Mouse (Mus musculus): ENCODE data around the gene Zc2hc1c. TPM values are rescaled to one million over a fixed set of nuclear protein-coding genes. Genes with fewer than 3 reads are reported as not detected.
A peak's percentile ranks its signal among the peaks of the same experiment; 100 is the strongest.

The Zc2hc1c gene
- total RNA-seq (2021): 1 to 10 TPM; 1.7 to 1.8 TPM
- long read RNA-seq, experiment 1, full-length matches to known transcripts: 8 of 8 reads
- long read RNA-seq, experiment 1, partial matches to known transcripts: 0 of 8 reads
- long read RNA-seq, experiment 1, other reads (novel, unspliced or antisense): 0 of 8 reads
- long read RNA-seq, experiment 2, full-length matches to known transcripts: 2 of 3 reads
- long read RNA-seq, experiment 2, partial matches to known transcripts: 0 of 3 reads
- long read RNA-seq, experiment 2, other reads (novel, unspliced or antisense): 1 of 3 reads

- peak; percentile 91 for DNase-seq (ENCODE audit: low spot score)
Measured at GRCm38 (mm10) chr12:85288486-85289156, at the start of gene Zc2hc1c. Zc2hc1c (plus strand) TSS chr12:85288591.

- DNase-seq (ENCODE audit: low spot score): no peak
Measured at GRCm38 (mm10) chr12:85252083-85252482, 36.3 kb upstream of the Zc2hc1c start.

- no peak for DNase-seq (ENCODE audit: low spot score)
Measured at GRCm38 (mm10) chr12:85256074-85256751, 32.2 kb upstream of the Zc2hc1c start.

GRCm38 (mm10) chr12:85257008-85257639 is 31.3 kb upstream of the Zc2hc1c start:
- no peak for DNase-seq (ENCODE audit: low spot score)

GRCm38 (mm10) chr12:85262489-85262888 is 25.9 kb upstream of the Zc2hc1c start:
- DNase-seq (ENCODE audit: low spot score): no peak

- DNase-seq (ENCODE audit: low spot score): no peak
Measured at GRCm38 (mm10) chr12:85263190-85263589, 25.2 kb upstream of the Zc2hc1c start.

GRCm38 (mm10) chr12:85264531-85264930 is 23.9 kb upstream of the Zc2hc1c start:
- DNase-seq (ENCODE audit: low spot score): no peak

- no peak for DNase-seq (ENCODE audit: low spot score)
Measured at GRCm38 (mm10) chr12:85264940-85265339, 23.5 kb upstream of the Zc2hc1c start.

- no peak for DNase-seq (ENCODE audit: low spot score)
Measured at GRCm38 (mm10) chr12:85266248-85266647, 22.1 kb upstream of the Zc2hc1c start.

- DNase-seq (ENCODE audit: low spot score): no peak
Measured at GRCm38 (mm10) chr12:85269821-85270220, 18.6 kb upstream of the Zc2hc1c start.

- peak; percentile 75 for DNase-seq (ENCODE audit: low spot score)
Measured at GRCm38 (mm10) chr12:85270319-85270718, 18.1 kb upstream of the Zc2hc1c start, which contains the start of gene Mlh3. Mlh3 (minus strand) TSS chr12:85270599.

- no peak for DNase-seq (ENCODE audit: low spot score)
Measured at GRCm38 (mm10) chr12:85271132-85271842, 17.1 kb upstream of the Zc2hc1c start.

- DNase-seq (ENCODE audit: low spot score): no peak
Measured at GRCm38 (mm10) chr12:85271843-85272206, 16.6 kb upstream of the Zc2hc1c start.

- no peak for DNase-seq (ENCODE audit: low spot score)
Measured at GRCm38 (mm10) chr12:85273508-85273907, 14.9 kb upstream of the Zc2hc1c start.

GRCm38 (mm10) chr12:85276273-85276672 is 12.1 kb upstream of the Zc2hc1c start:
- DNase-seq (ENCODE audit: low spot score): no peak

- DNase-seq (ENCODE audit: low spot score): no peak
Measured at GRCm38 (mm10) chr12:85278919-85279318, 9.5 kb upstream of the Zc2hc1c start.

- no peak for DNase-seq (ENCODE audit: low spot score)
Measured at GRCm38 (mm10) chr12:85279396-85280080, 8.9 kb upstream of the Zc2hc1c start.

- DNase-seq (ENCODE audit: low spot score): peak; percentile 99
Measured at GRCm38 (mm10) chr12:85280105-85280844, 8.1 kb upstream of the Zc2hc1c start.

GRCm38 (mm10) chr12:85280845-85281651 is 7.3 kb upstream of the Zc2hc1c start:
- DNase-seq (ENCODE audit: low spot score): no peak

Data from gastrocnemius, adult 18-20 months (tissue).